Mouse (Mus musculus) MEL (cell line): ENCODE results near the gene Numbl. TPM values are rescaled to one million over a fixed set of nuclear protein-coding genes. Genes with fewer than 3 reads are reported as not detected.

Experiments
- DNase-seq: peaks from one replicate; pipeline ENCODE4 v3.0.0; 2011; ENCODE audit warnings: low read depth, low spot score
- H3K27ac ChIP-seq: 2 replicates; pipeline ENCODE4 v1.5.1; 2012; ENCODE audit warnings: low read depth, mild to moderate bottlenecking, control low read depth, low read length, moderate library complexity; ENCODE audit not compliant: control insufficient read depth
- H3K27me3 ChIP-seq, 2 experiments: fragments of 150-350 bp in 1 of 2; sonication (generic) in 1 of 2; 2 replicates each; pipeline ENCODE4 v1.6.1; 2012; ENCODE audit warnings: low read length in 2 of 2, mild to moderate bottlenecking in 2 of 2, improper control_type of control experiment in 1 of 2, moderate library complexity in 1 of 2; ENCODE audit not compliant: insufficient read depth in 2 of 2, control insufficient read depth in 1 of 2
- H3K36me3 ChIP-seq, 2 experiments: 2 replicates each; pipeline ENCODE4 v1.6.1; 2012 to 2014; ENCODE audit warnings: low read length in 2 of 2, improper control_type of control experiment in 1 of 2, inconsistent platforms in 1 of 2, mild to moderate bottlenecking in 1 of 2; ENCODE audit not compliant: insufficient read depth in 2 of 2, control insufficient read depth in 1 of 2
- H3K4me1 ChIP-seq, 2 experiments: fragments of 150-350 bp in 1 of 2; sonication (generic) in 1 of 2; 2 replicates each; pipeline ENCODE4 v1.6.1; 2012; ENCODE audit warnings: low read length in 2 of 2, improper control_type of control experiment in 1 of 2, mild to moderate bottlenecking in 1 of 2; ENCODE audit not compliant: insufficient read depth in 2 of 2, control insufficient read depth in 1 of 2
- H3K4me3 ChIP-seq, 2 experiments: fragments of 150-350 bp in 1 of 2; sonication (generic) in 1 of 2; 2 replicates each; pipeline ENCODE4 v1.5.1; 2012; ENCODE audit warnings: low read depth in 2 of 2, low read length in 2 of 2, mild to moderate bottlenecking in 2 of 2, moderate library complexity in 2 of 2, control low read depth in 1 of 2, improper control_type of control experiment in 1 of 2; ENCODE audit not compliant: control insufficient read depth in 1 of 2, insufficient read depth in 1 of 2
- H3K79me2 ChIP-seq: 2 replicates; pipeline ENCODE4 v1.6.1; 2012; ENCODE audit warnings: mild to moderate bottlenecking, low read length, moderate library complexity; ENCODE audit not compliant: control insufficient read depth, poor library complexity, insufficient read depth
- H3K9ac ChIP-seq: 2 replicates; pipeline ENCODE4 v1.6.1; 2012; ENCODE audit warnings: low read depth, mild to moderate bottlenecking, control low read depth, low read length, moderate library complexity; ENCODE audit not compliant: control insufficient read depth, poor library complexity, severe bottlenecking
- H3K9me3 ChIP-seq: fragments of 150-350 bp; sonication (generic); replicated peaks from 2 replicates; pipeline ENCODE4 v1.6.1; 2012; ENCODE audit warnings: mild to moderate bottlenecking, low read length, improper control_type of control experiment, moderate library complexity; ENCODE audit not compliant: insufficient read depth
- EP300 ChIP-seq, 2 experiments: IDR thresholded peaks; 2 replicates each; pipeline ENCODE4 v1.6.1; 2011; ENCODE audit warnings: improper control_type of control experiment in 2 of 2, low read length in 2 of 2, low read depth in 1 of 2, mild to moderate bottlenecking in 1 of 2
- ETS1 ChIP-seq: IDR thresholded peaks from 2 replicates; pipeline ENCODE4 v1.6.1; 2012; ENCODE audit warnings: low read depth, mild to moderate bottlenecking, inconsistent platforms, low read length, improper control_type of control experiment, moderate library complexity
- GABPA ChIP-seq: IDR thresholded peaks from 2 replicates; pipeline ENCODE4 v1.6.1; 2012; ENCODE audit warnings: low read depth, mild to moderate bottlenecking, inconsistent platforms, low read length, improper control_type of control experiment, moderate library complexity
- MAX ChIP-seq: IDR thresholded peaks from 2 replicates; pipeline ENCODE4 v1.6.1; 2011; ENCODE audit warnings: low read length, improper control_type of control experiment
- MEF2A ChIP-seq: IDR thresholded peaks from 2 replicates; pipeline ENCODE4 v1.6.1; 2014; ENCODE audit warnings: low read depth, mild to moderate bottlenecking, inconsistent platforms, low read length, improper control_type of control experiment; ENCODE audit not compliant: poor library complexity, insufficient replicate concordance, severe bottlenecking; ENCODE audit errors: extremely low read depth
- MYC ChIP-seq: IDR thresholded peaks from 2 replicates; pipeline ENCODE4 v1.6.1; 2011; ENCODE audit warnings: low read depth, mild to moderate bottlenecking, low read length, improper control_type of control experiment, moderate library complexity
- POLR2AphosphoS2 ChIP-seq: IDR thresholded peaks from 2 replicates; pipeline ENCODE4 v1.6.1; 2011; ENCODE audit warnings: low read length, improper control_type of control experiment
- SMC3 ChIP-seq: IDR thresholded peaks from 2 replicates; pipeline ENCODE4 v1.6.1; 2011; ENCODE audit warnings: low read depth, low read length, improper control_type of control experiment
- TBP ChIP-seq: IDR thresholded peaks from 2 replicates; pipeline ENCODE4 v1.8.0; 2011; ENCODE audit warnings: low read depth, low read length, improper control_type of control experiment
- TCF12 ChIP-seq: IDR thresholded peaks from 2 replicates; pipeline ENCODE4 v1.6.1; 2014; ENCODE audit warnings: low read depth, mild to moderate bottlenecking, inconsistent platforms, low read length, improper control_type of control experiment, moderate library complexity
- UBTF ChIP-seq: IDR thresholded peaks from 2 replicates; pipeline ENCODE4 v1.6.1; 2012; ENCODE audit warnings: low read depth, mild to moderate bottlenecking, inconsistent platforms, low read length, improper control_type of control experiment, moderate library complexity, borderline replicate concordance; ENCODE audit not compliant: insufficient read depth
- ZC3H11A ChIP-seq: IDR thresholded peaks from 2 replicates; pipeline ENCODE4 v1.6.1; 2012; ENCODE audit warnings: low read depth, mild to moderate bottlenecking, inconsistent platforms, low read length, improper control_type of control experiment
- ZKSCAN1 ChIP-seq: IDR thresholded peaks from 2 replicates; pipeline ENCODE4 v1.6.1; 2012; ENCODE audit warnings: low read depth, mild to moderate bottlenecking, inconsistent platforms, low read length, improper control_type of control experiment, moderate library complexity
- ZMIZ1 ChIP-seq: IDR thresholded peaks from 2 replicates; pipeline ENCODE4 v1.6.1; 2012; ENCODE audit warnings: low read depth, mild to moderate bottlenecking, inconsistent platforms, low read length, improper control_type of control experiment, moderate library complexity
- polyA plus RNA-seq, 2 experiments: library from polyadenylated mRNA; stranded (reverse) in 1 of 2; unstranded in 1 of 2; fragments of >175 nt in 1 of 2; fragments of >200 nt in 1 of 2; gene quantifications; 2 replicates each; pipeline versions ENCODE4 v1.2.1 to v1.2.4; 2012; ENCODE audit warnings: low replicate concordance in 2 of 2, low read depth in 1 of 2; ENCODE audit not compliant: insufficient read length in 2 of 2, insufficient read depth in 1 of 2, missing spikeins in 1 of 2
- total RNA-seq: library from RNA; depleted of rRNA; stranded (reverse); fragments of 300-350 nt; gene quantifications from 2 replicates; pipeline ENCODE4 v1.2.3, GENCODE M21; 2012

Numbl gene
- total and polyA plus RNA-seq, 3 experiments, result 2.2 to 10.6 TPM; not detected in 1

GRCm38 (mm10) chr7:27259771-27260170 is 1.5 kb downstream of the Numbl start (continued):
- TF ChIP-seq ETS1 (no peak), SMC3 (no peak)

GRCm38 (mm10) chr7:27260856-27261255 is 2.6 kb downstream of the Numbl start:
- TF ChIP-seq TBP (no peak), ZMIZ1 (no peak), GABPA (no peak), SMC3 (no peak)
- no peak for DNase-seq
- Histone ChIP-seq H3K4me1 (peaks cover 3 to 26% of the 10 kb centered on the region in 2 experiments), H3K36me3 (peaks cover 0 to 17% of the 10 kb centered on the region in 2 experiments; a peak in 2 of 4 replicates), H3K79me2 (no peaks in the 10 kb centered on the region; the same call in 1 of the 2 replicates), H3K4me3 (no peak overlapping the region), H3K27ac (no peak overlapping the region), H3K9ac (no peak overlapping the region), H3K27me3 (no peaks in the 10 kb centered on the region), H3K9me3 (no peaks in the 10 kb centered on the region)

GRCm38 (mm10) chr7:27261888-27262287 is 3.7 kb downstream of the Numbl start:
- Histone ChIP-seq H3K4me1 (peaks cover 0 to 16% of the 10 kb centered on the region in 2 experiments; a peak in 2 of 4 replicates), H3K9ac (no peak overlapping the region), H3K27ac (no peak overlapping the region), H3K79me2 (no peaks in the 10 kb centered on the region; the same call in 1 of the 2 replicates), H3K36me3 (peaks cover 0 to 7% of the 10 kb centered on the region in 2 experiments; a peak in 2 of 4 replicates), H3K27me3 (no peaks in the 10 kb centered on the region), H3K4me3 (no peak overlapping the region), H3K9me3 (no peaks in the 10 kb centered on the region)
- no peak for TF ChIP-seq POLR2AphosphoS2
- no peak for TF ChIP-seq MEF2A
- TF ChIP-seq EP300 (IDR thresholded peaks at IDR 0.05; ENCODE audit: low read depth in 1 of 2, low read length in 2 of 2), result no peak
- TF ChIP-seq ZMIZ1, result no peak
- no peak for TF ChIP-seq ZC3H11A
- TF ChIP-seq UBTF, result no peak
- TF ChIP-seq MAX, result no peak
- no peak for TF ChIP-seq TCF12
- TF ChIP-seq ZKSCAN1, result no peak
- TF ChIP-seq MYC, result no peak
- DNase-seq, result no peak
